Mouse (Mus musculus): ENCODE results near the gene Optn.

- no peak for TF ChIP-seq POLR2A (IDR thresholded peaks at IDR 0.05; ENCODE audit: borderline replicate concordance, extremely low read depth, low read depth, low read length)
- no peak for TF ChIP-seq CTCF (IDR thresholded peaks at IDR 0.05; ENCODE audit: insufficient read depth, low read length)
Measured at GRCm38 (mm10) chr2:5014616-5015015, 49.2 kb downstream of the Optn start.
